Mouse (Mus musculus): ENCODE measurements around the gene Adcy6. TPM values are rescaled to one million over a fixed set of nuclear protein-coding genes. Genes with fewer than 3 reads are reported as not detected.
A peak's percentile ranks its signal among the peaks of the same experiment; 100 is the strongest.

The Adcy6 gene
- 6.6 and 6.9 TPM in 2 replicates for polyA plus RNA-seq (2015; fragmentation: Nextera tagmentation; extraction: Ambion mirVana)

DNA sequence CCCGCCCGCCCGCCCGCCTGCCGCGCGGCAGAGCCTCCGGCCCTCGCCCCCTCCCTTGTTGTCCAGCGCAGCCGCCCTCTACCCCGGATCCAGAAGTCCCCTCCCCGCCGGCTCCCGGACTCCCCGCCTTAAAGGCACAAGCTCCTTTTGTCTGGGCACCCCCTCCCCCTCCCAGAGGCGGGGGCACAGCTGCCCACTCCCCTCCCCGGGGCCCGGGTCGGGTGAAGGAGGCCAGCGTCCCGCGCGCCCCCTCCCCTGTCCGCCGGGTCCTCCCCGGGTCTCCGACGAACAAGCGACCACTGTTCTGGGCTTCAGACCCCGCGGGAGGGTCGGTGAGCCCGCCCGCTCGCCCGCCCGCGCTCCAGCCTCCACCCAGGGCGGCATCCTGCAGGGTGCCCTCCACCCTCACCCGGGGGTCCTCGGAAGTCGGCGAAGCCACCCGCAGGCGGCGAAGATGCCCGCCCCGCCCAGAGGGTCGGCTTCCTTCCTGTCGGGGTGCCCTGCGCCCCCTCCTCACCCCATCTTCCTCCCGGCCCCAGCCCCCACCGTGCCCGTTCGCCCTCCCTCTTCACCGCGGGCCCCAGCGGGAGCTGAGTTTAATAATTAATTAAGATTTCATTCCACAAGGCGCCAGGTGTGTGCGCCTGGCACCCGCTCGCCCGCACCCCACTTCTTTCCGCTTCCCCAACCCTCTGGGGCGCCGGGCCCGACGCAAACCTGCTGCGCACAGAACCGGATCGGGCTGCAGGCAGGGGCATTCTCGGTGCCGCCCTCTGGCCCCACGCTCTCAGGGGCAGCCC, at the start of gene Adcy6:
Gene Adcy6 (minus strand): TSS at position 746 of the 800 bp plus-strand sequence.
- H3K4me1 ChIP-seq (replicated peaks), result peaks cover 61% of the 10 kb centered on the region
- peak; percentile 24 for ATAC-seq (ENCODE audit: insufficient read depth)
- H3K4me3 ChIP-seq (replicated peaks), result peak within 1 kb of the TSS; percentile 82
- H3K9ac ChIP-seq, result peak within 1 kb of the TSS; percentile 90
- WGBS (ENCODE audit: insufficient replicate concordance), result under 1% methylated on average over 74 of the region's 75 CpGs
- H3K4me2 ChIP-seq, result peak within 1 kb of the TSS; percentile 98
- peak within 1 kb of the TSS; percentile 96 for H3K27ac ChIP-seq (replicated peaks)
- H3K9me3 ChIP-seq (replicated peaks), result no peaks in the 10 kb centered on the region
- peaks cover 5% of the 10 kb centered on the region for H3K36me3 ChIP-seq (replicated peaks)
- H3K27me3 ChIP-seq, result peaks cover 15% of the 10 kb centered on the region

- H3K9me3 ChIP-seq (replicated peaks), result no peaks in the 10 kb centered on the region
- ATAC-seq (ENCODE audit: insufficient read depth), result no peak
- peaks cover 79% of the 10 kb centered on the region for H3K36me3 ChIP-seq (replicated peaks)
- no peak overlapping the region for H3K9ac ChIP-seq
- peaks cover 11% of the 10 kb centered on the region for H3K4me1 ChIP-seq (replicated peaks)
- no peak overlapping the region for H3K4me3 ChIP-seq (replicated peaks)
- no peak overlapping the region for H3K4me2 ChIP-seq
- 83% methylated on average over 15 of the region's 15 CpGs for WGBS (ENCODE audit: insufficient replicate concordance)
- no peak overlapping the region for H3K27ac ChIP-seq (replicated peaks)
- H3K27me3 ChIP-seq, result no peaks in the 10 kb centered on the region
Observed at GRCm38 (mm10) chr15:98656982-98657751, 47.3 kb upstream of the Adcy6 start.

GRCm38 (mm10) chr15:98652174-98652573, 42.3 kb upstream of the Adcy6 start:
- Histone ChIP-seq H3K4me2 (no peak overlapping the region), H3K9me3 (replicated peaks) (no peaks in the 10 kb centered on the region), H3K9ac (no peak overlapping the region), H3K27ac (replicated peaks) (no peak overlapping the region), H3K4me1 (replicated peaks) (no peaks in the 10 kb centered on the region), H3K27me3 (no peaks in the 10 kb centered on the region), H3K36me3 (replicated peaks) (peaks cover 100% of the 10 kb centered on the region), H3K4me3 (replicated peaks) (no peak overlapping the region)
- no peak for ATAC-seq (ENCODE audit: insufficient read depth)
- 90% methylated on average over 8 of the region's 8 CpGs for WGBS (ENCODE audit: insufficient replicate concordance)

DNA sequence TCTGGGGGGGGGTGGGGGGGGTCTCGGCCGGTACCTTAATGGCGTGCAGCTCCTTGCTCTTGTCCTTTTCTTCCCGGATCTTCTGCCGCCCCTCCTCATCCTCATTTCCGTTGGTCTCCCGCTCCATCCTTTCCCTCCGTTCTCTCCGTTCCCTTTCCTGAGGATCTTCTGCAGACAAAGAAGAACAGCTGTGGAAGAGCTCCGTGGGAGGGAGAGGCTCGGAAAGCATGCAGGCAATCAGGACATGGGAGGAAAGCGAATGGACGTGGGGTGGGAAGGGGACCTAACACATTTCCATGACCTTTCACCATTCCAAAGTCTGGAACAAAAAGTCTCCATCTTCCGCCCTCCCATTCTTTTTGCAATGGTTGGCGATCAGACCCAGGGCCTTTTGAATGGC, 41.6 kb upstream of the Adcy6 start:
- Histone ChIP-seq H3K36me3 (replicated peaks) (peaks cover 100% of the 10 kb centered on the region), H3K27me3 (no peaks in the 10 kb centered on the region), H3K4me1 (replicated peaks) (no peaks in the 10 kb centered on the region), H3K27ac (replicated peaks) (no peak overlapping the region), H3K9ac (no peak overlapping the region), H3K9me3 (replicated peaks) (no peaks in the 10 kb centered on the region), H3K4me2 (no peak overlapping the region), H3K4me3 (replicated peaks) (no peak overlapping the region)
- WGBS (ENCODE audit: insufficient replicate concordance), result 89% methylated on average over 15 of the region's 15 CpGs
- ATAC-seq (ENCODE audit: insufficient read depth), result no peak

DNA sequence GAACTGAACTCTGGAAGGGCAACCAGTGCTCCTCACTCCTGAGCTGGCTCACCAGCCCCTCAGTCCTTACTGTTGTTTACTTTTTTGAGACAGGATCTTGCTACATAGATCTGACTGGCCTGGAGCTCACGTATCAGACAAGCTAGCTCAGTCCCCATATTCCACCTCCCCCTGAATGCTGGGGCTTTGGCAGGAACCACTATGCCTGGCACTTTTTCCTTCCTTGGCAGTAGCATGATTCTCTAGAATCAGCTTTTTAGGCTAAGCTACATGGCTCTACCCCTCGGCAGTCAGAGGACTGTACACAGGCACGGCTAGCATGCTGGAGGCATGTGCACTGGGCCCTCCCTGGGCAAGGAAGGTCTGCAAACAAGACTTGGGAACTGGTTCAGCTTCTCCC, 38.2 kb upstream of the Adcy6 start:
- ATAC-seq (ENCODE audit: insufficient read depth), result no peak
- Histone ChIP-seq H3K27ac (replicated peaks) (no peak overlapping the region), H3K36me3 (replicated peaks) (peaks cover 94% of the 10 kb centered on the region), H3K4me2 (no peak overlapping the region), H3K27me3 (no peaks in the 10 kb centered on the region), H3K9me3 (replicated peaks) (no peaks in the 10 kb centered on the region), H3K4me3 (replicated peaks) (no peak overlapping the region), H3K4me1 (replicated peaks) (no peaks in the 10 kb centered on the region), H3K9ac (no peak overlapping the region)
- WGBS (ENCODE audit: insufficient replicate concordance), result 91% methylated on average over 3 of the region's 3 CpGs

- 90% methylated on average over 10 of the region's 10 CpGs for WGBS (ENCODE audit: insufficient replicate concordance)
- H3K4me1 ChIP-seq (replicated peaks), result no peaks in the 10 kb centered on the region
- peaks cover 87% of the 10 kb centered on the region for H3K36me3 ChIP-seq (replicated peaks)
- no peak overlapping the region for H3K9ac ChIP-seq
- H3K4me2 ChIP-seq, result no peak overlapping the region
- H3K9me3 ChIP-seq (replicated peaks), result no peaks in the 10 kb centered on the region
- no peaks in the 10 kb centered on the region for H3K27me3 ChIP-seq
- ATAC-seq (ENCODE audit: insufficient read depth), result no peak
- no peak overlapping the region for H3K27ac ChIP-seq (replicated peaks)
- H3K4me3 ChIP-seq (replicated peaks), result no peak overlapping the region
Observed at GRCm38 (mm10) chr15:98647308-98647707, 37.4 kb upstream of the Adcy6 start.

DNA sequence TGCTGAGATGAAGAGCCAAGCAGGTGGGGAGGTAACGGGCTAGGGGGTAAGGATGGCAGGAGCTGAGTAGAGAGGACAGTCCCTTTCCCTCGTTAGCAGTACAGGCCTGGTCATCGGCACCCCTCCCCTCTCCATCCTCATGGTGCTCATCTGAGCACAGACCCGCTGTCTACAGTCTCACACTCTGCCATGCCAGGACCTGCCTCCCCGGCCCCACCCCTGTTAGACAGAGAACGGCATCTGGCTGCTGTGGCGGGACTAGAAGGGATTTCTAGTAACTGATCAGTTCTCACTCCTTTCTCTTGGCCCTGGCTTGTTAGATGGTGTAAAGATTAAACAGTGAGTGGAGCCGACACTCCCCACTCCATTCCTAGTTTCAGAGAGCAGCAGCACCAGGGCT, 36.9 kb upstream of the Adcy6 start:
- 72% methylated on average over 8 of the region's 8 CpGs for WGBS (ENCODE audit: insufficient replicate concordance)
- Histone ChIP-seq H3K4me1 (replicated peaks) (no peaks in the 10 kb centered on the region), H3K4me2 (no peak overlapping the region), H3K9ac (no peak overlapping the region), H3K27me3 (no peaks in the 10 kb centered on the region), H3K4me3 (replicated peaks) (no peak overlapping the region), H3K9me3 (replicated peaks) (no peaks in the 10 kb centered on the region), H3K36me3 (replicated peaks) (peaks cover 81% of the 10 kb centered on the region), H3K27ac (replicated peaks) (no peak overlapping the region)
- ATAC-seq (ENCODE audit: insufficient read depth), result no peak

- H3K9me3 ChIP-seq (replicated peaks), result no peaks in the 10 kb centered on the region
- peaks cover 8% of the 10 kb centered on the region for H3K27me3 ChIP-seq
- ATAC-seq (ENCODE audit: insufficient read depth), result no peak
- no peak overlapping the region for H3K4me3 ChIP-seq (replicated peaks)
- 82% methylated on average over 24 of the region's 24 CpGs for WGBS (ENCODE audit: insufficient replicate concordance)
- no peaks in the 10 kb centered on the region for H3K4me1 ChIP-seq (replicated peaks)
- H3K9ac ChIP-seq, result no peak overlapping the region
- no peak overlapping the region for H3K4me2 ChIP-seq
- no peak overlapping the region for H3K27ac ChIP-seq (replicated peaks)
- H3K36me3 ChIP-seq (replicated peaks), result peaks cover 67% of the 10 kb centered on the region
Observed at GRCm38 (mm10) chr15:98645057-98646026, 35.5 kb upstream of the Adcy6 start.

GRCm38 (mm10) chr15:98644406-98644805, 34.5 kb upstream of the Adcy6 start:
- H3K4me3 ChIP-seq (replicated peaks), result no peak overlapping the region
- 85% methylated on average over 12 of the region's 12 CpGs for WGBS (ENCODE audit: insufficient replicate concordance)
- H3K36me3 ChIP-seq (replicated peaks), result peaks cover 58% of the 10 kb centered on the region
- ATAC-seq (ENCODE audit: insufficient read depth), result no peak
- no peak overlapping the region for H3K4me2 ChIP-seq
- no peak overlapping the region for H3K9ac ChIP-seq
- no peak overlapping the region for H3K27ac ChIP-seq (replicated peaks)
- H3K9me3 ChIP-seq (replicated peaks), result no peaks in the 10 kb centered on the region
- no peaks in the 10 kb centered on the region for H3K4me1 ChIP-seq (replicated peaks)
- peaks cover 17% of the 10 kb centered on the region for H3K27me3 ChIP-seq

GRCm38 (mm10) chr15:98640157-98640556, 30.3 kb upstream of the Adcy6 start:
- no peak overlapping the region for H3K4me3 ChIP-seq (replicated peaks)
- H3K9me3 ChIP-seq (replicated peaks), result no peaks in the 10 kb centered on the region
- peaks cover 15% of the 10 kb centered on the region for H3K36me3 ChIP-seq (replicated peaks)
- peaks cover 58% of the 10 kb centered on the region for H3K27me3 ChIP-seq
- no peak for ATAC-seq (ENCODE audit: insufficient read depth)
- no peak overlapping the region for H3K27ac ChIP-seq (replicated peaks)
- peaks cover 3% of the 10 kb centered on the region for H3K4me1 ChIP-seq (replicated peaks)
- 25% methylated on average over 8 of the region's 8 CpGs for WGBS (ENCODE audit: insufficient replicate concordance)
- H3K9ac ChIP-seq, result no peak overlapping the region
- H3K4me2 ChIP-seq, result no peak overlapping the region

All from liver, embryonic 15.5 days (tissue).